Mouse (Mus musculus) thymus, adult 2 months (tissue): Measurements from ENCODE around the gene Ifnar1. TPM values are rescaled to one million over a fixed set of nuclear protein-coding genes. Genes with fewer than 3 reads are reported as not detected.

Experiments
- DNase-seq: peaks from one replicate; pipeline ENCODE4 v3.0.0; 2021
- H3K27ac ChIP-seq: fragments of 200-500 bp; 2 replicates; pipeline ENCODE4 v1.5.1; 2012; ENCODE audit warnings: low read length, control low read depth; ENCODE audit not compliant: control insufficient read depth, insufficient read depth
- H3K27me3 ChIP-seq: fragments of 200-500 bp; 2 replicates; pipeline ENCODE4 v1.6.1; 2012; ENCODE audit warnings: mild to moderate bottlenecking, low read length, moderate library complexity, mixed read lengths; ENCODE audit not compliant: control insufficient read depth, insufficient read depth
- H3K36me3 ChIP-seq: fragments of 200-500 bp; 2 replicates; pipeline ENCODE4 v1.6.1; 2012; ENCODE audit warnings: mild to moderate bottlenecking, low read length, moderate library complexity; ENCODE audit not compliant: control insufficient read depth, insufficient read depth
- H3K4me1 ChIP-seq: fragments of 200-500 bp; replicated peaks from 2 replicates; pipeline ENCODE4 v1.6.1; 2012; ENCODE audit warnings: low read length; ENCODE audit not compliant: control insufficient read depth, insufficient read depth
- H3K4me3 ChIP-seq: fragments of 200-500 bp; 2 replicates; pipeline ENCODE4 v1.5.1; 2012; ENCODE audit warnings: mild to moderate bottlenecking, low read length, control low read depth, moderate library complexity; ENCODE audit not compliant: control insufficient read depth, insufficient read depth
- CTCF ChIP-seq: fragments of 200-500 bp; IDR thresholded peaks from 2 replicates; pipeline ENCODE4 v1.5.1; 2012; ENCODE audit warnings: mild to moderate bottlenecking, control low read depth, low read length, moderate library complexity, borderline replicate concordance; ENCODE audit not compliant: control insufficient read depth, poor library complexity, insufficient read depth; ENCODE audit errors: extremely low read depth
- POLR2A ChIP-seq: fragments of 200-500 bp; IDR thresholded peaks from 2 replicates; pipeline ENCODE4 v1.6.1; 2012; ENCODE audit warnings: mild to moderate bottlenecking, low read length, control low read depth, moderate library complexity; ENCODE audit not compliant: control insufficient read depth, poor library complexity, insufficient read depth; ENCODE audit errors: extremely low read depth
- WGBS: fragments of 180-500 bp; shearing (Covaris S2); methylation state at CpG from one replicate; pipeline ENCODE4 v1.1.7; 2018; 5-methylcytosine and 5-hydroxymethylcytosine counted together
- polyA plus RNA-seq: library from polyadenylated mRNA; depleted of rRNA; stranded (reverse); fragments of >200 nt; gene quantifications from 2 replicates; pipeline ENCODE4 v1.2.3, GENCODE M21; 2012

The Ifnar1 gene
- polyA plus RNA-seq, 1 experiment, result 47.0 TPM

DNA sequence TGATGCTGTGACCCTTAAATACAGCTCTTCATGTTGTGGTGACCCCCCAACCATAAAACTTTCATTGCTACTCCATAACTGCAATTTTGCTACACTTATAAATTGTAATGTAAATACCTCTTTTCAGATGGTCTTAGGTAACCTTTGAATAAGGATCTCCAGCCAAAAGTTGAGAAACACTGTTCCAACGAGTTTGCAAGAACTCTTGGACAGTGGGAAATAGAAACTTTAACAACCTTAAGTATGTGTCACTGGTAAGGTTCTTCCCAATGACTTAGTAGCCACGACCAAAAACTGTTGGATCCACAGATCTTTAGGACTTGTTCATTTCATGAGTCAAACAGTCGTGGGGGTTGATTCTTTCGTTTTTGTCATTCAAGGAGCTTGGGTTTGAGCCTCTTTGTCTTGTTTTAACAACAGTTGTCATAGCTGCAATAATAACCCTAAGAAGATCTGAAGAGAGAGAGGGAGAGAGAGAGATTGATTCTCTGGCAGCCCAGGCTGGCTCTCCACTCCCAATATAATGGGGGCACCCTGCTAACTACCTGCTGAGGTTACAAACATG lies 21.1 kb upstream of the Ifnar1 start:
- no peaks in the 10 kb centered on the region for H3K27me3 ChIP-seq
- peak overlapping the region; percentile 78 for H3K4me3 ChIP-seq
- H3K27ac ChIP-seq, result peak overlapping the region; percentile 96
- no peaks in the 10 kb centered on the region for H3K36me3 ChIP-seq
- WGBS, result 81% methylated on average over 4 of the region's 4 CpGs
- H3K4me1 ChIP-seq, result peaks cover 46% of the 10 kb centered on the region
- no peak for DNase-seq
- TF ChIP-seq POLR2A, result no peak
- TF ChIP-seq CTCF, result no peak

GRCm38 (mm10) chr16:91464594-91465504 lies 20.2 kb upstream of the Ifnar1 start:
- Histone ChIP-seq H3K4me1 (peaks cover 41% of the 10 kb centered on the region), H3K27me3 (no peaks in the 10 kb centered on the region), H3K4me3 (peak overlapping the region; percentile 78), H3K36me3 (no peaks in the 10 kb centered on the region), H3K27ac (peak overlapping the region; percentile 96)
- peak; percentile 90 for DNase-seq
- 2% methylated on average over 44 of the region's 44 CpGs for WGBS
- peak; percentile 94 for TF ChIP-seq POLR2A
- TF ChIP-seq CTCF, result no peak; the same call in 1 of the 2 replicates

GRCm38 (mm10) chr16:91465505-91466240 lies 19.4 kb upstream of the Ifnar1 start:
- no peak for TF ChIP-seq CTCF
- no peak for TF ChIP-seq POLR2A
- Histone ChIP-seq H3K27me3 (no peaks in the 10 kb centered on the region), H3K4me1 (peaks cover 38% of the 10 kb centered on the region), H3K4me3 (peak overlapping the region; percentile 78), H3K36me3 (no peaks in the 10 kb centered on the region), H3K27ac (peak overlapping the region; percentile 22; the same call in 1 of the 2 replicates)
- 57% methylated on average over 13 of the region's 13 CpGs for WGBS
- no peak for DNase-seq

DNA sequence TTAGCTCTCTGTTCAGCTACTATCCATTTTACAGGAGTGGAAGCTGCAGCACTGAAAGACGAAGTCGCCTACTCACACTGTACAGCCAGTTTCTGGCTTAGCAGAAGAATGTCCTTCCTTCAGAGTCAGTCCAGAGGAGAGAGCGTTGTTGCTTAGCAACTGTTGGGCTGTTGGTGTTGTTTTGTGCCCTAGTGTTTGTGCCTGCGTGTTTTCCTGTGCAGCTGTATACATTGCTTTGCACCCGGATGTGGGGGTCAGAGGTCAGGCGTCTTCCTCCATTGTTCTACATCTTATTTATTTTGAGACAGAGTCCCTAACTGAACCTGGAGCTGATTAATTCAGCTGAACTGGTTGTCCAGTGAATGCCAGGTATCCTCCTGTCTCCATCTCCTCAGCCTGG lies 18.5 kb upstream of the Ifnar1 start:
- Histone ChIP-seq H3K27me3 (no peaks in the 10 kb centered on the region), H3K36me3 (no peaks in the 10 kb centered on the region), H3K4me1 (peaks cover 37% of the 10 kb centered on the region), H3K4me3 (no peak overlapping the region), H3K27ac (0 out of 2 replicates have a peak overlapping the region, but pooled peaks have one; percentile 36)
- TF ChIP-seq POLR2A, result no peak
- no peak for TF ChIP-seq CTCF
- DNase-seq, result peak; percentile 54
- WGBS, result 74% methylated on average over 6 of the region's 6 CpGs

DNA sequence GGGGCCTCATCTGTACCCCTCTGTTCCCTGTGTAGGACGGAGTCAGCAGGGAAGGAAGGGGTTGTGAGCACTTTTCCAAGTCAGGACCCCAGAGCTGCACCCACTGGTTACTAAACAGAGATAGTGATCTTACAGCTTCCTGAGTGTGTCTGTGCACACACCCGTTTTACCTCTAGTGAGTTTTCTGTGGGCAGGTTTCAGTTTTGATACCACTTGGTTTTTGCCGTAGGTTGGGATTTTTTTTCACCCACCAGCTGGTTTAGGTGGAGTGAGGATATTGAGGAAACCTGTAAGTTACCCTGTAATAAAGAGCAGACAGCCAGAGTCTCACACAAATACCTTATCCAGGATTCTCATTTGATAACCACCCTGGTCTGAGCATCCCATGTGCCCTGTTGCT lies 14.6 kb upstream of the Ifnar1 start:
- H3K27ac ChIP-seq, result peak overlapping the region; percentile 58
- peaks cover 21% of the 10 kb centered on the region for H3K4me1 ChIP-seq
- TF ChIP-seq POLR2A (no peak), CTCF (no peak)
- H3K4me3 ChIP-seq, result no peak overlapping the region
- DNase-seq, result no peak
- no peaks in the 10 kb centered on the region for H3K36me3 ChIP-seq
- WGBS, result 7% methylated on average over 3 of the region's 3 CpGs
- no peaks in the 10 kb centered on the region for H3K27me3 ChIP-seq

- Histone ChIP-seq H3K27ac (no peak overlapping the region), H3K36me3 (no peaks in the 10 kb centered on the region), H3K4me3 (no peak overlapping the region), H3K27me3 (no peaks in the 10 kb centered on the region), H3K4me1 (peaks cover 12% of the 10 kb centered on the region)
- no peak for DNase-seq
- WGBS, result 88% methylated on average over 6 of the region's 6 CpGs
- TF ChIP-seq CTCF (no peak), POLR2A (no peak)
Measured at GRCm38 (mm10) chr16:91471481-91471880, 13.6 kb upstream of the Ifnar1 start.
